Mouse (Mus musculus) testis, adult 2 months (tissue): ENCODE data around the gene Ccdc155. TPM values are rescaled to one million over a fixed set of nuclear protein-coding genes. Genes with fewer than 3 reads are reported as not detected.

Source experiments
- H3K27ac ChIP-seq: fragments of 200-500 bp; 2 replicates; pipeline ENCODE4 v1.5.1; 2012; ENCODE audit warnings: low read depth, low read length; ENCODE audit not compliant: control insufficient read depth, insufficient read depth
- H3K27me3 ChIP-seq: fragments of 200-500 bp; 2 replicates; pipeline ENCODE4 v1.6.1; 2012; ENCODE audit warnings: mild to moderate bottlenecking, low read length, moderate library complexity; ENCODE audit not compliant: control insufficient read depth, insufficient read depth
- H3K36me3 ChIP-seq: fragments of 200-500 bp; 2 replicates; pipeline ENCODE4 v1.6.1; 2012; ENCODE audit warnings: mild to moderate bottlenecking, low read length; ENCODE audit not compliant: control insufficient read depth, insufficient read depth
- H3K4me1 ChIP-seq: fragments of 200-500 bp; 2 replicates; pipeline ENCODE4 v1.6.1; 2012; ENCODE audit warnings: low read length; ENCODE audit not compliant: control insufficient read depth, insufficient read depth
- H3K4me3 ChIP-seq: fragments of 200-500 bp; 2 replicates; pipeline ENCODE4 v1.5.1; 2012; ENCODE audit warnings: low read depth, mild to moderate bottlenecking, low read length, moderate library complexity, mixed read lengths; ENCODE audit not compliant: control insufficient read depth
- CTCF ChIP-seq: fragments of 200-500 bp; IDR thresholded peaks from 2 replicates; pipeline ENCODE4 v1.5.1; 2012; ENCODE audit warnings: low read depth, mild to moderate bottlenecking, inconsistent platforms, low read length, moderate library complexity; ENCODE audit not compliant: control insufficient read depth, insufficient read depth, insufficient replicate concordance
- POLR2A ChIP-seq: fragments of 200-500 bp; IDR thresholded peaks from 2 replicates; pipeline ENCODE4 v1.6.1; 2012; ENCODE audit warnings: low read depth, mild to moderate bottlenecking, inconsistent platforms, low read length, moderate library complexity; ENCODE audit not compliant: control insufficient read depth
- polyA plus RNA-seq: library from polyadenylated mRNA; depleted of rRNA; stranded (reverse); fragments of >200 nt; gene quantifications from 2 replicates; pipeline ENCODE4 v1.2.3, GENCODE M21; 2012

The Ccdc155 gene
- polyA plus RNA-seq, 1 experiment: 78.3 TPM

DNA sequence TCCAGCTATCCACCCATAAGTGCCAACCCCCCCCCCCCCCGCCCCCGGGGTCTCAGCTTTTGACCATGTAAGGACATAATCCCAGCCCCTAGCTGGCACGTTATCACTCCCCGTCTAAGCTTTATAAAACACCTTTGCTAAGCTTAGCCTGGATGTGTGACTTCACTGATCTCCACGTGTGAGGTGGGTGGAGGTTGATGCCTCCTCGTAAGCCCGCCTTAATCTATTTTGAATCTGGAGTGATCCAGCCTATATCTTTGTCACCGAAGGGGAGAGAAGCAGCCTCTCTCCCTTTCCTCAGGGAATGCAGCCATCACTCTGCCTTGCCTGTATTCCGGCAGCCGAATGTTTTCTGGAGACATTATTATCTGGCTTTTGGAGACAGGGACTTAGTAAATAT is 2.0 kb downstream of the Ccdc155 start:
- no peak overlapping the region for H3K4me3 ChIP-seq
- H3K27ac ChIP-seq: no peak overlapping the region
- no peak for TF ChIP-seq CTCF

DNA sequence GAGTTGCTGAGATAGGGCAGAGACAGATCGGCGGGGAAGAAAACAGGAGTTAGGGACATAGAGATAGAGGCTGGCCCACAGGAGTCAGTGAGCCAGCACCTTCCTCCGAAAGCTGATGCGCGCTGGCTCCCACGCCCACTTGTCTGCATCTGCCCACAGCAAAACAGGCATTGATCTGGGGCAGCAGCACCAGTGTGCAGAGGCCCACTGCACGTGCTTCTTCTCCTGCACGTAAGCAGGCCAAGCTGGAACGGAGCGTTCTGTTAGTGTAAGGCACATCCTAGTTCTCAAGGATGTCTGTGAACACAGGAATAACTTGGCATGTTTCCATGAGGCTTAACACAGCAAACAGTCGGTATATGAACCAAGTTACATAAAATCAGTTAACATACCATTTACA is 5.7 kb downstream of the Ccdc155 start:
- Histone ChIP-seq H3K4me3 (no peak overlapping the region), H3K27ac (no peak overlapping the region), H3K27me3 (no peaks in the 10 kb centered on the region), H3K36me3 (no peaks in the 10 kb centered on the region; the same call in none of the 2 replicates), H3K4me1 (no peaks in the 10 kb centered on the region; the same call in 1 of the 2 replicates)
- TF ChIP-seq POLR2A (no peak), CTCF (no peak)

More for the DNA sequence above, 2.0 kb downstream of the Ccdc155 start:
- H3K27me3 ChIP-seq: no peaks in the 10 kb centered on the region
- H3K4me1 ChIP-seq: no peaks in the 10 kb centered on the region; the same call in 1 of the 2 replicates
- no peaks in the 10 kb centered on the region for H3K36me3 ChIP-seq

DNA sequence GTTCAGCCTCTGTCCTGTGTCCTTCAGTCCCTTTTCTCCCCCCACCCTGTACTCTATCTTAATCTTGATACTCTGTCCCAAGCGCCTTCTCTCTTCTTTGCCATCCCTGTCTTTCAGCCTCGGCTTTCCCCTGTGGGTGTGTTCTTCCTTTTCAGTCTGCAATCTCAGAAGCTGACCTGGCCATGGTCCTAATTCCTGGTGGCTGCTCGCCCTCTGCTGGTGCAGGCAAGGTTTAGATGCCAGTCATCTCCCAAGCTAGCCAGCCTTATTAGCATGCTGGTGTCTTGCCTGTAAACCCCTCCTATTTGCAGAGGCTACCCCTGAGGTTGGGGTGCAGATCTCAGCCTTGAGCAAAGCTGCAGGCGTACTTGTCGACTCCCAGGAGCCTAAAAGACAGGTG is 6.3 kb downstream of the Ccdc155 start:
- no peaks in the 10 kb centered on the region; the same call in 1 of the 2 replicates for H3K4me1 ChIP-seq
- no peak overlapping the region for H3K4me3 ChIP-seq
- no peak overlapping the region for H3K27ac ChIP-seq
- H3K36me3 ChIP-seq: peaks cover 3% of the 10 kb centered on the region
- H3K27me3 ChIP-seq: no peaks in the 10 kb centered on the region
- TF ChIP-seq CTCF (peak; percentile 73; the same call in 1 of the 2 replicates), POLR2A (no peak)

DNA sequence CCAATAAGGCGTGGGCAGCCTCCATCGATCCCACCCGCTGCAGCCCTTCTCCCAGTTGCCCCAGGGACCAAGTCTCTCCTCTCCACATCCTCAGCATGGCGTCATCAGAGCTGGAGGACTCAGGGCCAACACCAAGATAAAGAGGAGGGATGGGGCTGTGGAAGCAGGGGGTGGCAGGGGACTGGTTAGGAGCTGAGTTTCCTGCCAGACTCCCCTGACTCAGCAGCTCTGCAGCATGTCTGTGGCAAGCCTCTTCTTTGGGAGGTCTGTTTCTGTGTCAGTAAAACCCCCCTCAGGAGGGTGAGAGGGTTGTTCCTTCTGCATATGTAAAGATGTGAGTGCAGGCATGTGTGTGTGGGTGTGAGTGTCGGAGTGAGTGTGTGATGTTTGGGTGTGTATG is 7.7 kb downstream of the Ccdc155 start:
- Histone ChIP-seq H3K36me3 (peaks cover 3% of the 10 kb centered on the region), H3K4me3 (no peak overlapping the region), H3K4me1 (no peaks in the 10 kb centered on the region; the same call in 1 of the 2 replicates), H3K27ac (no peak overlapping the region), H3K27me3 (no peaks in the 10 kb centered on the region)
- TF ChIP-seq POLR2A (no peak), CTCF (no peak)

GRCm38 (mm10) chr7:45196176-45196535 is 8.5 kb downstream of the Ccdc155 start:
- no peak overlapping the region for H3K4me3 ChIP-seq
- no peaks in the 10 kb centered on the region; the same call in 1 of the 2 replicates for H3K4me1 ChIP-seq
- no peaks in the 10 kb centered on the region for H3K27me3 ChIP-seq
- H3K27ac ChIP-seq: no peak overlapping the region
- H3K36me3 ChIP-seq: peaks cover 3% of the 10 kb centered on the region
- TF ChIP-seq CTCF (no peak), POLR2A (no peak; the same call in 1 of the 2 replicates)

DNA sequence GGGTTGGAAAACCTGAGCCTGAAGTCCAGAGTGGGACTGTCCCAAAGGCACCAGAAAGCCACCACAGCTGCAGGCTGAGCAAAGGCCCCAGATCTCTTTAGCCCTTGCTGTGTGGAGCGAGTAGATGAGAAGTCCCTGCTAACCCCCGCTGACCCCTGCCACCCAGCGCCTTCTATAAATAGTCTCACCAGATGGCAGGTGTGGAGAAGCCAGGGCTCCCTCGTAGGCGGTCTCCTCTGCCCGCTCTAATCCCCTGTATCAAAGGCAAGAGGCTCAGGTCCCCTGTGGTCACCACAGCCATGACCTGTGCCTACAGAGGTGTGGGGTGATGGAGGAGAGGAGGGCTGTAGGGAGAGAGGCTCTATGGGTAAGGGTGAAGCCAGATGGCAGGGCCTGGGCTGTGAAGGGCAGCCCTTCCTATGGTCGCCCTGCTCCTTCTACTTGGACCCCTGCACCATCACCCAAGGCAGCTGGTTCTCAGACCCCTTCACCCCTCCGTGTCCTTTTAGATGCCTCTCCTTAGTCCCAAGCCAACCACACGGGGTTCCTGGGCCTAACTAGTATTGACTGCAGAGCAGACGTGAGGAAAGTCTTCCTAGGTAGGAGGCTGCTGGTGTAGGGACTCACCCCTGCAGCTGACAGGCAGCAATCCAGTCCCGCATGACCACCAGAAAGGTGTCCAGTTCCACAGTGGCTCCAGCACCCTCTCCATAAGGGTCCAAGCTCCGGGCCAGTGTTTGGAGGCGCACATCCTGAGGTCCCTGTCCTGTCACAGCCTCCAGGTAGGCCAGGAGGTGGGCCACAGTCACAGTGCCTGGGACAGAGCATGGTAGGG is 9.1 kb downstream of the Ccdc155 start:
- Histone ChIP-seq H3K4me1 (no peaks in the 10 kb centered on the region; the same call in 1 of the 2 replicates), H3K4me3 (no peak overlapping the region), H3K27me3 (no peaks in the 10 kb centered on the region), H3K36me3 (peaks cover 3% of the 10 kb centered on the region), H3K27ac (no peak overlapping the region)
- TF ChIP-seq CTCF (no peak), POLR2A (no peak)

- Histone ChIP-seq H3K27me3 (no peaks in the 10 kb centered on the region), H3K27ac (no peak overlapping the region), H3K4me1 (no peaks in the 10 kb centered on the region; the same call in 1 of the 2 replicates)
These were observed 10.6 kb downstream of the Ccdc155 start for GRCm38 (mm10) chr7:45193871-45194785.

More at GRCm38 (mm10) chr7:45193871-45194785, 10.6 kb downstream of the Ccdc155 start:
- TF ChIP-seq POLR2A (no peak), CTCF (no peak)
- peaks cover 3% of the 10 kb centered on the region for H3K36me3 ChIP-seq
- H3K4me3 ChIP-seq: no peak overlapping the region
